Mouse (Mus musculus) testis, adult 2 months (tissue): ENCODE results near the gene Lpar1. TPM values are rescaled to one million over a fixed set of nuclear protein-coding genes. Genes with fewer than 3 reads are reported as not detected.

Source experiments
- H3K27ac ChIP-seq: fragments of 200-500 bp; 2 replicates; pipeline ENCODE4 v1.5.1; 2012; ENCODE audit warnings: low read depth, low read length; ENCODE audit not compliant: control insufficient read depth, insufficient read depth
- H3K27me3 ChIP-seq: fragments of 200-500 bp; 2 replicates; pipeline ENCODE4 v1.6.1; 2012; ENCODE audit warnings: mild to moderate bottlenecking, low read length, moderate library complexity; ENCODE audit not compliant: control insufficient read depth, insufficient read depth
- H3K36me3 ChIP-seq: fragments of 200-500 bp; 2 replicates; pipeline ENCODE4 v1.6.1; 2012; ENCODE audit warnings: mild to moderate bottlenecking, low read length; ENCODE audit not compliant: control insufficient read depth, insufficient read depth
- H3K4me1 ChIP-seq: fragments of 200-500 bp; 2 replicates; pipeline ENCODE4 v1.6.1; 2012; ENCODE audit warnings: low read length; ENCODE audit not compliant: control insufficient read depth, insufficient read depth
- H3K4me3 ChIP-seq: fragments of 200-500 bp; 2 replicates; pipeline ENCODE4 v1.5.1; 2012; ENCODE audit warnings: low read depth, mild to moderate bottlenecking, low read length, moderate library complexity, mixed read lengths; ENCODE audit not compliant: control insufficient read depth
- CTCF ChIP-seq: fragments of 200-500 bp; IDR thresholded peaks from 2 replicates; pipeline ENCODE4 v1.5.1; 2012; ENCODE audit warnings: low read depth, mild to moderate bottlenecking, inconsistent platforms, low read length, moderate library complexity; ENCODE audit not compliant: control insufficient read depth, insufficient read depth, insufficient replicate concordance
- POLR2A ChIP-seq: fragments of 200-500 bp; IDR thresholded peaks from 2 replicates; pipeline ENCODE4 v1.6.1; 2012; ENCODE audit warnings: low read depth, mild to moderate bottlenecking, inconsistent platforms, low read length, moderate library complexity; ENCODE audit not compliant: control insufficient read depth
- polyA plus RNA-seq: library from polyadenylated mRNA; depleted of rRNA; stranded (reverse); fragments of >200 nt; gene quantifications from 2 replicates; pipeline ENCODE4 v1.2.3, GENCODE M21; 2012

The Lpar1 gene
- polyA plus RNA-seq, 1 experiment: 43.6 TPM

GRCm38 (mm10) chr4:58575831-58576230, 22.1 kb upstream of the Lpar1 start:
- no peaks in the 10 kb centered on the region for H3K36me3 ChIP-seq
- H3K27me3 ChIP-seq: no peaks in the 10 kb centered on the region
- peaks cover 5% of the 10 kb centered on the region; the same call in 1 of the 2 replicates for H3K4me1 ChIP-seq
- H3K27ac ChIP-seq: no peak overlapping the region
- no peak overlapping the region for H3K4me3 ChIP-seq
- no peak for TF ChIP-seq CTCF
- no peak for TF ChIP-seq POLR2A

- no peaks in the 10 kb centered on the region for H3K27me3 ChIP-seq
- no peak overlapping the region for H3K4me3 ChIP-seq
- no peaks in the 10 kb centered on the region for H3K36me3 ChIP-seq
- H3K27ac ChIP-seq: no peak overlapping the region
- H3K4me1 ChIP-seq: no peaks in the 10 kb centered on the region
- TF ChIP-seq CTCF (no peak), POLR2A (no peak)
These were observed 20.3 kb upstream of the Lpar1 start for GRCm38 (mm10) chr4:58574024-58574423.

- Histone ChIP-seq H3K27ac (no peak overlapping the region), H3K36me3 (no peaks in the 10 kb centered on the region), H3K4me1 (no peaks in the 10 kb centered on the region), H3K4me3 (no peak overlapping the region), H3K27me3 (no peaks in the 10 kb centered on the region)
- no peak for TF ChIP-seq POLR2A
- no peak for TF ChIP-seq CTCF
These were observed 18.7 kb upstream of the Lpar1 start for GRCm38 (mm10) chr4:58572446-58572845.

GRCm38 (mm10) chr4:58571661-58572060, 18.0 kb upstream of the Lpar1 start:
- Histone ChIP-seq H3K4me3 (no peak overlapping the region), H3K36me3 (no peaks in the 10 kb centered on the region), H3K4me1 (no peaks in the 10 kb centered on the region), H3K27me3 (no peaks in the 10 kb centered on the region), H3K27ac (no peak overlapping the region; the same call in 1 of the 2 replicates)
- TF ChIP-seq POLR2A: no peak
- no peak for TF ChIP-seq CTCF

GRCm38 (mm10) chr4:58571232-58571631, 17.5 kb upstream of the Lpar1 start:
- H3K4me3 ChIP-seq: no peak overlapping the region
- no peaks in the 10 kb centered on the region for H3K27me3 ChIP-seq
- H3K27ac ChIP-seq: no peak overlapping the region
- no peaks in the 10 kb centered on the region for H3K36me3 ChIP-seq
- TF ChIP-seq POLR2A: no peak
- TF ChIP-seq CTCF: no peak
- no peaks in the 10 kb centered on the region for H3K4me1 ChIP-seq

- no peaks in the 10 kb centered on the region for H3K36me3 ChIP-seq
- no peaks in the 10 kb centered on the region for H3K4me1 ChIP-seq
- H3K4me3 ChIP-seq: no peak overlapping the region
- H3K27ac ChIP-seq: no peak overlapping the region
- no peaks in the 10 kb centered on the region for H3K27me3 ChIP-seq
- TF ChIP-seq CTCF (no peak), POLR2A (no peak)
These were observed 14.8 kb upstream of the Lpar1 start for GRCm38 (mm10) chr4:58568486-58568885.

GRCm38 (mm10) chr4:58562776-58563175, 9.1 kb upstream of the Lpar1 start:
- no peaks in the 10 kb centered on the region for H3K4me1 ChIP-seq

GRCm38 (mm10) chr4:58557001-58557400, 3.3 kb upstream of the Lpar1 start:
- Histone ChIP-seq H3K36me3 (no peaks in the 10 kb centered on the region), H3K27ac (no peak overlapping the region), H3K4me3 (no peak overlapping the region), H3K4me1 (peaks cover 16% of the 10 kb centered on the region), H3K27me3 (no peaks in the 10 kb centered on the region; the same call in none of the 2 replicates)
- TF ChIP-seq CTCF (no peak), POLR2A (no peak)

More at GRCm38 (mm10) chr4:58562776-58563175, 9.1 kb upstream of the Lpar1 start:
- H3K27me3 ChIP-seq: no peaks in the 10 kb centered on the region
- TF ChIP-seq POLR2A: no peak
- no peak for TF ChIP-seq CTCF
- no peaks in the 10 kb centered on the region for H3K36me3 ChIP-seq
- no peak overlapping the region for H3K4me3 ChIP-seq
- no peak overlapping the region for H3K27ac ChIP-seq
